Mouse (Mus musculus): ENCODE measurements around the gene 2010003K11Rik.
A peak's percentile ranks its signal among the peaks of the same experiment; 100 is the strongest.

The 2010003K11Rik gene

GRCm38 (mm10) chr19:4509986-4510963 is 11.9 kb upstream of the 2010003K11Rik start, which contains the start of gene Pcx:
Pcx (plus strand) TSS chr19:4510472.
- H3K27me3 ChIP-seq (ENCODE audit: insufficient read depth, low read length): peaks cover 20% of the 10 kb centered on the region

GRCm38 (mm10) chr19:4507746-4508145 is 9.4 kb upstream of the 2010003K11Rik start:
- H3K9me3 ChIP-seq (ENCODE audit: low read length): peaks cover 7% of the 10 kb centered on the region
- H3K36me3 ChIP-seq (ENCODE audit: insufficient read depth, low read length): no peaks in the 10 kb centered on the region
- peaks cover 17% of the 10 kb centered on the region for H3K4me1 ChIP-seq (replicated peaks; ENCODE audit: low read depth, low read length)
- H3K27me3 ChIP-seq (ENCODE audit: insufficient read depth, low read length): peaks cover 15% of the 10 kb centered on the region
- TF ChIP-seq POU5F1 (IDR thresholded peaks at IDR 0.05; ENCODE audit: borderline replicate concordance, low read length) (no peak), NANOG (IDR thresholded peaks at IDR 0.05; ENCODE audit: borderline replicate concordance, low read length) (no peak), CTCF (conservative IDR thresholded peaks at IDR 0.05; ENCODE audit: low read length) (no peak)
- no peak overlapping the region for H3K4me3 ChIP-seq (replicated peaks; ENCODE audit: low read length)

More at GRCm38 (mm10) chr19:4509986-4510963, 11.9 kb upstream of the 2010003K11Rik start, which contains the start of gene Pcx:
- Histone ChIP-seq H3K4me3 (replicated peaks; ENCODE audit: low read length) (peak within 1 kb of the TSS; percentile 93), H3K9me3 (ENCODE audit: low read length) (no peaks in the 10 kb centered on the region), H3K4me1 (replicated peaks; ENCODE audit: low read depth, low read length) (peaks cover 17% of the 10 kb centered on the region), H3K36me3 (ENCODE audit: insufficient read depth, low read length) (no peaks in the 10 kb centered on the region)
- TF ChIP-seq CTCF (conservative IDR thresholded peaks at IDR 0.05; ENCODE audit: low read length): no peak
- TF ChIP-seq POU5F1 (IDR thresholded peaks at IDR 0.05; ENCODE audit: borderline replicate concordance, low read length): no peak
- TF ChIP-seq NANOG (IDR thresholded peaks at IDR 0.05; ENCODE audit: borderline replicate concordance, low read length): no peak

GRCm38 (mm10) chr19:4504830-4505229 is 6.4 kb upstream of the 2010003K11Rik start:
- no peak for TF ChIP-seq CTCF (conservative IDR thresholded peaks at IDR 0.05; ENCODE audit: low read length)
- no peak for TF ChIP-seq NANOG (IDR thresholded peaks at IDR 0.05; ENCODE audit: borderline replicate concordance, low read length)
- TF ChIP-seq POU5F1 (IDR thresholded peaks at IDR 0.05; ENCODE audit: borderline replicate concordance, low read length): no peak
- H3K36me3 ChIP-seq (ENCODE audit: insufficient read depth, low read length): no peaks in the 10 kb centered on the region
- H3K4me1 ChIP-seq (replicated peaks; ENCODE audit: low read depth, low read length): peaks cover 7% of the 10 kb centered on the region
- H3K4me3 ChIP-seq (replicated peaks; ENCODE audit: low read length): no peak overlapping the region
- H3K27me3 ChIP-seq (ENCODE audit: insufficient read depth, low read length): no peaks in the 10 kb centered on the region
- H3K9me3 ChIP-seq (ENCODE audit: low read length): peaks cover 7% of the 10 kb centered on the region

- no peaks in the 10 kb centered on the region for H3K27me3 ChIP-seq (ENCODE audit: insufficient read depth, low read length)
- H3K9me3 ChIP-seq (ENCODE audit: low read length): peaks cover 7% of the 10 kb centered on the region
- H3K4me1 ChIP-seq (replicated peaks; ENCODE audit: low read depth, low read length): peaks cover 7% of the 10 kb centered on the region
- no peaks in the 10 kb centered on the region for H3K36me3 ChIP-seq (ENCODE audit: insufficient read depth, low read length)
- H3K4me3 ChIP-seq (replicated peaks; ENCODE audit: low read length): no peak overlapping the region
- no peak for TF ChIP-seq CTCF (conservative IDR thresholded peaks at IDR 0.05; ENCODE audit: low read length)
- no peak for TF ChIP-seq NANOG (IDR thresholded peaks at IDR 0.05; ENCODE audit: borderline replicate concordance, low read length)
- TF ChIP-seq POU5F1 (IDR thresholded peaks at IDR 0.05; ENCODE audit: borderline replicate concordance, low read length): no peak
Observed at GRCm38 (mm10) chr19:4502701-4503100, 4.3 kb upstream of the 2010003K11Rik start.

GRCm38 (mm10) chr19:4497263-4497973 is 965 bp downstream of the 2010003K11Rik start:
- H3K36me3 ChIP-seq (ENCODE audit: insufficient read depth, low read length): no peaks in the 10 kb centered on the region
- no peak overlapping the region for H3K4me3 ChIP-seq (replicated peaks; ENCODE audit: low read length)
- H3K27me3 ChIP-seq (ENCODE audit: insufficient read depth, low read length): peaks cover 10% of the 10 kb centered on the region
- no peaks in the 10 kb centered on the region for H3K9me3 ChIP-seq (ENCODE audit: low read length)
- no peak for TF ChIP-seq POU5F1 (IDR thresholded peaks at IDR 0.05; ENCODE audit: borderline replicate concordance, low read length)
- TF ChIP-seq NANOG (IDR thresholded peaks at IDR 0.05; ENCODE audit: borderline replicate concordance, low read length): no peak
- TF ChIP-seq CTCF (conservative IDR thresholded peaks at IDR 0.05; ENCODE audit: low read length): peak; percentile 87
- peaks cover 9% of the 10 kb centered on the region for H3K4me1 ChIP-seq (replicated peaks; ENCODE audit: low read depth, low read length)

- peaks cover 10% of the 10 kb centered on the region for H3K27me3 ChIP-seq (ENCODE audit: insufficient read depth, low read length)
- H3K9me3 ChIP-seq (ENCODE audit: low read length): no peaks in the 10 kb centered on the region
- peaks cover 9% of the 10 kb centered on the region for H3K4me1 ChIP-seq (replicated peaks; ENCODE audit: low read depth, low read length)
- TF ChIP-seq POU5F1 (IDR thresholded peaks at IDR 0.05; ENCODE audit: borderline replicate concordance, low read length): no peak
- TF ChIP-seq NANOG (IDR thresholded peaks at IDR 0.05; ENCODE audit: borderline replicate concordance, low read length): no peak
- no peak for TF ChIP-seq CTCF (conservative IDR thresholded peaks at IDR 0.05; ENCODE audit: low read length)
- no peaks in the 10 kb centered on the region for H3K36me3 ChIP-seq (ENCODE audit: insufficient read depth, low read length)
- no peak overlapping the region for H3K4me3 ChIP-seq (replicated peaks; ENCODE audit: low read length)
Observed at GRCm38 (mm10) chr19:4496535-4497262, 1.7 kb downstream of the 2010003K11Rik start.

GRCm38 (mm10) chr19:4495814-4496213 is 2.6 kb downstream of the 2010003K11Rik start:
- peaks cover 10% of the 10 kb centered on the region for H3K27me3 ChIP-seq (ENCODE audit: insufficient read depth, low read length)
- no peaks in the 10 kb centered on the region for H3K36me3 ChIP-seq (ENCODE audit: insufficient read depth, low read length)
- TF ChIP-seq CTCF (conservative IDR thresholded peaks at IDR 0.05; ENCODE audit: low read length): no peak
- TF ChIP-seq POU5F1 (IDR thresholded peaks at IDR 0.05; ENCODE audit: borderline replicate concordance, low read length): no peak
- no peak for TF ChIP-seq NANOG (IDR thresholded peaks at IDR 0.05; ENCODE audit: borderline replicate concordance, low read length)
- H3K9me3 ChIP-seq (ENCODE audit: low read length): no peaks in the 10 kb centered on the region
- peaks cover 9% of the 10 kb centered on the region for H3K4me1 ChIP-seq (replicated peaks; ENCODE audit: low read depth, low read length)
- no peak overlapping the region for H3K4me3 ChIP-seq (replicated peaks; ENCODE audit: low read length)

All from E14TG2a.4 (cell line).